Mouse (Mus musculus) lung, adult 2 months (tissue): ENCODE measurements around the gene Rasgrf2.

Experiments used
- CTCF ChIP-seq: fragments of 200-500 bp; IDR thresholded peaks from 2 replicates; pipeline ENCODE4 v1.5.1; 2011; ENCODE audit warnings: mild to moderate bottlenecking, low read length, control low read depth; ENCODE audit not compliant: insufficient read depth
- POLR2A ChIP-seq: fragments of 200-500 bp; IDR thresholded peaks from 2 replicates; pipeline ENCODE4 v1.6.1; 2011; ENCODE audit warnings: low read depth, mild to moderate bottlenecking, control low read depth, low read length, borderline replicate concordance; ENCODE audit errors: extremely low read depth

DNA sequence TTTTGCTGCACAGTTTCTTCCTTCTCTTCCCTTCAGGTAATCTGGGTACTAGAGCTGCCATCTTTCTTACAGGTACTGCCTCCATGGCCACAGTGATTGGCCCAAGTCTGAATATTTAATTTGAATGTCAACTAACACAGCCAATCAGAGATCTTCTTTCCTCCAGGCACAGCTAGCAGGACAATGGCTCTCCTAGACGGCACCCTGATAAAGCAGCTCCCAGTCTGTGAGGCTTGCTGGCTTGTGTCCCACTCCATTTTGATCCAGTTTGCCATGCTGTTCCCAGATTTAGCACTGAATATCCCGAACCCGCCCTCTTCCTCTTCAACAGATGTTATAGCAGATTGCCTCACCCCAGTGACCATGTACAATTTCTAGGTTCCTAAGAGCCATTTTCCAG lies 19.1 kb upstream of the Rasgrf2 start:
- TF ChIP-seq CTCF (no peak), POLR2A (no peak)
